7 mouse cellular contexts compared by ENCODE assay signal in genomic region chr11:5150416-5151246, GRCm38 (mm10). TPM values are rescaled to one million over a fixed set of nuclear protein-coding genes. Genes with fewer than 3 reads are reported as not detected.
A peak's percentile ranks its signal among the peaks of the same experiment; 100 is the strongest.
DNase-seq lines count a peak whose midpoint lies in the region; ATAC-seq and TF ChIP-seq lines count a peak whose summit lies in the region.

No protein-coding gene starts in this region.

- DNase-seq in lung, postnatal 0 days (ENCODE audit: low spot score), result no peak
- DNase-seq in thymus, postnatal 14 days, result peak; percentile 45

- no peaks in the 10 kb centered on the region for H3K9me3 ChIP-seq in lung, embryonic 16.5 days (ENCODE audit: control insufficient read depth, low read length)
- H3K9me3 ChIP-seq in lung, postnatal 0 days (ENCODE audit: low read length), result no peaks in the 10 kb centered on the region
- H3K9me3 ChIP-seq in embryonic facial prominence, embryonic 13.5 days, result no peaks in the 10 kb centered on the region

- no peak for TF ChIP-seq EP300 in lung, postnatal 0 days (IDR thresholded peaks at IDR 0.05)

- H3K9ac ChIP-seq in lung, embryonic 16.5 days (ENCODE audit: low read length), result peak overlapping the region; percentile 25; the same call in 1 of the 2 replicates
- no peak overlapping the region for H3K9ac ChIP-seq in lung, postnatal 0 days (replicated peaks; ENCODE audit: low read depth)
- peak overlapping the region; percentile 83 for H3K9ac ChIP-seq in embryonic facial prominence, embryonic 13.5 days

- peaks cover 42% of the 10 kb centered on the region for H3K4me1 ChIP-seq in lung, embryonic 16.5 days (replicated peaks; ENCODE audit: control insufficient read depth, insufficient read depth, low read length)
- H3K4me1 ChIP-seq in lung, postnatal 0 days (ENCODE audit: insufficient read depth, low read depth, low read length), result peaks cover 18% of the 10 kb centered on the region; the same call in 1 of the 2 replicates
- peaks cover 46% of the 10 kb centered on the region for H3K4me1 ChIP-seq in embryonic facial prominence, embryonic 13.5 days

- H3K27me3 ChIP-seq in lung, embryonic 16.5 days (ENCODE audit: control insufficient read depth, insufficient read depth, low read depth, low read length), result no peaks in the 10 kb centered on the region
- H3K27me3 ChIP-seq in lung, postnatal 0 days (replicated peaks; ENCODE audit: insufficient read depth, low read length), result no peaks in the 10 kb centered on the region
- peaks cover 10% of the 10 kb centered on the region for H3K27me3 ChIP-seq in embryonic facial prominence, embryonic 13.5 days

- no peak for TF ChIP-seq CTCF in lung, postnatal 0 days (IDR thresholded peaks at IDR 0.05)

- no peak overlapping the region for H3K27ac ChIP-seq in lung, embryonic 16.5 days (ENCODE audit: low read length)
- no peak overlapping the region; the same call in 1 of the 2 replicates for H3K27ac ChIP-seq in lung, postnatal 0 days (ENCODE audit: low read length)
- H3K27ac ChIP-seq in embryonic facial prominence, embryonic 13.5 days, result no peak overlapping the region

- H3K4me3 ChIP-seq in lung, embryonic 16.5 days (ENCODE audit: low read length), result 0 out of 2 replicates have a peak overlapping the region, but pooled peaks have one; percentile 4
- no peak overlapping the region for H3K4me3 ChIP-seq in lung, postnatal 0 days (ENCODE audit: low read depth, low read length)
- H3K4me3 ChIP-seq in embryonic facial prominence, embryonic 13.5 days, result 0 out of 2 replicates have a peak overlapping the region, but pooled peaks have one; percentile 63

- ATAC-seq in lung, embryonic 16.5 days (ENCODE audit: low read depth), result no peak
- no peak for ATAC-seq in lung, postnatal 0 days
- ATAC-seq in embryonic facial prominence, embryonic 13.5 days (ENCODE audit: insufficient number of reproducible peaks, insufficient read depth, low FRiP score, low TSS enrichment, low read depth), result no peak
- peak; percentile 61 for ATAC-seq in megakaryocyte, adult 5-6 weeks (ENCODE audit: poor library complexity, severe bottlenecking)
- no peak for ATAC-seq in cerebellum, adult (ENCODE audit: insufficient number of reproducible peaks, low FRiP score, low TSS enrichment)
- no peak for ATAC-seq in erythroid progenitor cell, adult 5-6 weeks (replicated peaks; ENCODE audit: low FRiP score, poor library complexity, severe bottlenecking)

- H3K4me2 ChIP-seq in lung, embryonic 16.5 days (ENCODE audit: low read depth, low read length), result peak overlapping the region; percentile 97; the same call in 1 of the 2 replicates
- H3K4me2 ChIP-seq in lung, postnatal 0 days (replicated peaks; ENCODE audit: low read depth, low read length), result no peak overlapping the region
- peak overlapping the region; percentile 84 for H3K4me2 ChIP-seq in embryonic facial prominence, embryonic 13.5 days

- 53% methylated on average over 9 of the region's 9 CpGs for WGBS in lung, embryonic 16.5 days
- WGBS in lung, postnatal 0 days, result 60% methylated on average over 9 of the region's 9 CpGs
- WGBS in embryonic facial prominence, embryonic 13.5 days, result 56% methylated on average over 9 of the region's 9 CpGs

- H3K36me3 ChIP-seq in lung, embryonic 16.5 days (ENCODE audit: control insufficient read depth, insufficient read depth, low read length), result no peaks in the 10 kb centered on the region
- no peaks in the 10 kb centered on the region for H3K36me3 ChIP-seq in lung, postnatal 0 days (ENCODE audit: insufficient read depth, low read length)
- no peaks in the 10 kb centered on the region for H3K36me3 ChIP-seq in embryonic facial prominence, embryonic 13.5 days

RNA-seq across cellular contexts. Expression of gene Emid1, which starts 1.4 kb away (rescaled TPM):
- 46.7 and 52.2 TPM in 2 replicates for polyA plus RNA-seq in lung, embryonic 16.5 days (2015; fragmentation: Nextera tagmentation; extraction: Ambion mirVana)
- 63.3 and 67.5 TPM in 2 replicates for polyA plus RNA-seq in lung, postnatal 0 days (2015; fragmentation: Nextera tagmentation; extraction: Ambion mirVana)
- polyA plus RNA-seq in embryonic facial prominence, embryonic 13.5 days (2015; fragmentation: Nextera tagmentation; extraction: Ambion mirVana), result 50.4 and 50.8 TPM in 2 replicates
- total RNA-seq in megakaryocyte, adult 5-6 weeks (2015), result 0.85 and 2.7 TPM in 2 replicates
- 1.6 and 1.7 TPM in 2 replicates for total RNA-seq in megakaryocyte, adult 5-6 weeks (2017)
- total RNA-seq in erythroid progenitor cell, adult 5-6 weeks (2015; ENCODE audit: low replicate concordance), result not detected in 2 replicates
- total RNA-seq in erythroid progenitor cell, adult 5-6 weeks (2017; ENCODE audit: low replicate concordance), result 0.90 and 5.5 TPM in 2 replicates

RNA-seq across cellular contexts. Expression of gene Ewsr1, which starts 51.6 kb away (rescaled TPM):
- 709 and 717 TPM in 2 replicates for polyA plus RNA-seq in lung, embryonic 16.5 days (2015; fragmentation: Nextera tagmentation; extraction: Ambion mirVana)
- polyA plus RNA-seq in lung, postnatal 0 days (2015; fragmentation: Nextera tagmentation; extraction: Ambion mirVana), result 274 and 290 TPM in 2 replicates
- 859 and 909 TPM in 2 replicates for polyA plus RNA-seq in embryonic facial prominence, embryonic 13.5 days (2015; fragmentation: Nextera tagmentation; extraction: Ambion mirVana)
- total RNA-seq in megakaryocyte, adult 5-6 weeks (2015), result 129 and 153 TPM in 2 replicates
- 326 and 348 TPM in 2 replicates for total RNA-seq in megakaryocyte, adult 5-6 weeks (2017)
- 242 and 276 TPM in 2 replicates for total RNA-seq in erythroid progenitor cell, adult 5-6 weeks (2015; ENCODE audit: low replicate concordance)
- 439 and 531 TPM in 2 replicates for total RNA-seq in erythroid progenitor cell, adult 5-6 weeks (2017; ENCODE audit: low replicate concordance)

RNA-seq across cellular contexts. Expression of gene Rhbdd3, which starts 51.9 kb away (rescaled TPM):
- 23.8 and 26.3 TPM in 2 replicates for polyA plus RNA-seq in lung, embryonic 16.5 days (2015; fragmentation: Nextera tagmentation; extraction: Ambion mirVana)
- 17.0 and 19.4 TPM in 2 replicates for polyA plus RNA-seq in lung, postnatal 0 days (2015; fragmentation: Nextera tagmentation; extraction: Ambion mirVana)
- polyA plus RNA-seq in embryonic facial prominence, embryonic 13.5 days (2015; fragmentation: Nextera tagmentation; extraction: Ambion mirVana), result 22.3 and 27.9 TPM in 2 replicates
- total RNA-seq in megakaryocyte, adult 5-6 weeks (2015), result 2.6 and 6.0 TPM in 2 replicates
- total RNA-seq in megakaryocyte, adult 5-6 weeks (2017), result 11.5 and 14.5 TPM in 2 replicates
- 2.2 and 23.5 TPM in 2 replicates for total RNA-seq in erythroid progenitor cell, adult 5-6 weeks (2015; ENCODE audit: low replicate concordance)
- 3.6 and 4.6 TPM in 2 replicates for total RNA-seq in erythroid progenitor cell, adult 5-6 weeks (2017; ENCODE audit: low replicate concordance)
